Mouse (Mus musculus) intestine, embryonic 15.5 days (tissue): ENCODE results near the gene Flot2. TPM values are rescaled to one million over a fixed set of nuclear protein-coding genes. Genes with fewer than 3 reads are reported as not detected.

ENCODE experiments used
- ATAC-seq: fragments of 200-750 bp; cut with Nextera tagmentation; 2 replicates; pipeline ENCODE4 v1.8.0; 2017; ENCODE audit warnings: moderate TSS enrichment, moderate library complexity
- H3K27ac ChIP-seq: fragments of 300-500 bp; sonication (generic); 2 replicates; pipeline ENCODE4 v1.5.1; 2015; ENCODE audit warnings: mild to moderate bottlenecking, inconsistent platforms
- H3K27me3 ChIP-seq: fragments of 300-500 bp; sonication (generic); replicated peaks from 2 replicates; pipeline ENCODE4 v1.6.1; 2015; ENCODE audit warnings: inconsistent platforms
- H3K36me3 ChIP-seq: fragments of 300-500 bp; sonication (generic); 2 replicates; pipeline ENCODE4 v1.6.1; 2015; ENCODE audit warnings: inconsistent platforms
- H3K4me1 ChIP-seq: fragments of 300-500 bp; sonication (generic); replicated peaks from 2 replicates; pipeline ENCODE4 v1.6.1; 2015; ENCODE audit warnings: inconsistent platforms
- H3K4me2 ChIP-seq: fragments of 300-500 bp; sonication (generic); replicated peaks from 2 replicates; pipeline ENCODE4 v1.6.1; 2015; ENCODE audit warnings: mild to moderate bottlenecking, inconsistent platforms
- H3K4me3 ChIP-seq: fragments of 300-500 bp; sonication (generic); replicated peaks from 2 replicates; pipeline ENCODE4 v1.5.1; 2015; ENCODE audit warnings: inconsistent platforms
- H3K9ac ChIP-seq: fragments of 300-500 bp; sonication (generic); 2 replicates; pipeline ENCODE4 v1.6.1; 2015; ENCODE audit warnings: inconsistent platforms
- H3K9me3 ChIP-seq: fragments of 300-500 bp; sonication (generic); 2 replicates; pipeline ENCODE4 v1.6.1; 2016; ENCODE audit warnings: inconsistent platforms
- WGBS: fragments of 180-500 bp; shearing (Covaris S2); methylation state at CpG from one replicate; pipeline ENCODE4 v1.1.7; 2015; 5-methylcytosine and 5-hydroxymethylcytosine counted together
- polyA plus RNA-seq: library from polyadenylated mRNA; unstranded; fragments of >200 nt; fragmentation: Nextera tagmentation; extraction: Ambion mirVana; gene quantifications from 2 replicates; pipeline ENCODE4 v1.2.1, GENCODE M21; 2015

Flot2 gene
- 44.0 and 44.2 TPM in 2 replicates for polyA plus RNA-seq

DNA sequence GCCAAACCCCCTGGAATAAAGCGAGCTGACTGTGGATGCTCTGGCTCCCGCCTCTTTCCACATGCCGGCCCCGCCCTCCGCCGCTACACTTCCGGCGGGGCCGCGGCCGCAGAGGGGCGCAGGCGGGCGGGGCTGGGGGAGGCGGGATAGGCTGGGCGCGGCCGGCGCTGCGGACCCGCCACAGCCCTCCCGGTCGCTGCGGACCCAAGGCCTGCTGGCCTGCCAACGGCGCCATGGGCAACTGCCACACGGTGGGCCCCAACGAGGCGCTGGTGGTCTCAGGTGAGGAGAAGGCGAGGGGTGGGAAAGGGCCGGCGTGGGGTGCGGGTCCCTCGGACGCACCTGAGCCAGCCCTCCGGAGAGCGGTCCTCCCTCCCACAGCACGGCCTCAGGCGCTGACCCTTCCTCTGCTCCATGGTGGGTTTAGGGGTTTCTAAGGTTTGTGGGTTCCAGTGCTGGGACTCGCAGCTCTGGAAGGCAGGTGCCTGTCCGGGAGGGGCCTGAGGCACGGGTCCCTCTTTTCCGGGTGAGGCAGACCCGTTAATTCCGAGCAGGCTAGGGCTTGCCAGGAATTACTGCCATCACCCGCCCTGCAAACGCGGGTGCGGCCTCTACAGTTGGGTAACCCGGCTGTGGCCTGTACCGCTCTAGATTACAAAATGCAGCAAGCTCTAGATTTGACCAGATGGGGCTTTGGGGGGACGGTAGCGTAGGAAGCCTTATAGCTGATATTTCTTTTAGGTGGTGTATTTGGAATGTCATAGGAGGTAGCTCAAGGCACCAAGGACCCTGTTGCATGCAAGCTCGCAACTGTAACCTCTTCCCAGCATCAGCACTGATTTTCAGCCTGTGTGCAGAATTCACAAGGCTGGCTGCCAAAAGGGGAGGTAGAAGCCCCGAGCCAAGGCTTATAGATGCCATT is at the start of gene Flot2:
Flot2 (plus strand) TSS at position 101 of the 922 bp plus-strand sequence.
- ATAC-seq: peak; percentile 93
- Histone ChIP-seq H3K27ac (peak within 1 kb of the TSS; percentile 74), H3K9me3 (no peaks in the 10 kb centered on the region), H3K4me3 (peak within 1 kb of the TSS; percentile 75), H3K4me2 (peak within 1 kb of the TSS; percentile 81), H3K9ac (peak within 1 kb of the TSS; percentile 78), H3K36me3 (0 out of 2 replicates have a peak, but pooled peaks cover 3% of the 10 kb centered on the region), H3K27me3 (no peaks in the 10 kb centered on the region), H3K4me1 (peaks cover 16% of the 10 kb centered on the region)
- WGBS: 3% methylated on average over 55 of the region's 55 CpGs

DNA sequence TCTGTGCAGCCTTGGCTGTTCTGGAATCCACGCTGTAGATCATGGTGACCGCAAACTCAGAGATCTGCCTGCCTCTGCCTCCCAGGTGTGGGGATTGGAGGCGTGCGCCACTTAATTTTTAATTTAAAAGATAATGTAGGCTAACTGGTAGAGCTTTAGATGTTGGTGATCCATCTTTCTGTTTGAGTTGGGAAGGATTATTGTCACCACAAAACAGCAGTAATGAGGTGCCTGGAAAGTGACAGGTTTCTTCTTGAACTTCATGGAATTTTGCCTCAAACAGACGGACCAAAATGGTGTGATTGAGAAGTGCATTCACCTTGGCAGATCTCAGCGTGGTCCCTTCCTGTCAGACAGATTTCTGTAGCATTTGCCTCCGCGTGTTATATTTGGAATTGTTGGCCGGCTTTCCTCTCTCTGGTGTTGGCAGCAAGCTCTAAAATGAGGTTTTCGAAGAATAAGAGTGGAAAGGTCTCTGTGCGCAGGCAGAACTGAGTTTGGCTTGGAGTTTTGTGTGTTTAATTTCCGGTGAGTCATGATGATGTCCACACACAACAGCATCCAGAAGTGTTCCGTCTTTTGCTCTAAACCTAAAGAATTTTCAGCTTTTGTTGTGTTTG is 48.5 kb upstream of the Flot2 start:
- no peak overlapping the region for H3K4me2 ChIP-seq
- peaks cover 8% of the 10 kb centered on the region for H3K4me1 ChIP-seq
- no peaks in the 10 kb centered on the region for H3K9me3 ChIP-seq
- H3K27ac ChIP-seq: no peak overlapping the region
- 89% methylated on average over 13 of the region's 13 CpGs for WGBS
- no peaks in the 10 kb centered on the region for H3K27me3 ChIP-seq
- H3K9ac ChIP-seq: no peak overlapping the region
- no peaks in the 10 kb centered on the region; the same call in 1 of the 2 replicates for H3K36me3 ChIP-seq
- ATAC-seq: no peak
- no peak overlapping the region for H3K4me3 ChIP-seq

DNA sequence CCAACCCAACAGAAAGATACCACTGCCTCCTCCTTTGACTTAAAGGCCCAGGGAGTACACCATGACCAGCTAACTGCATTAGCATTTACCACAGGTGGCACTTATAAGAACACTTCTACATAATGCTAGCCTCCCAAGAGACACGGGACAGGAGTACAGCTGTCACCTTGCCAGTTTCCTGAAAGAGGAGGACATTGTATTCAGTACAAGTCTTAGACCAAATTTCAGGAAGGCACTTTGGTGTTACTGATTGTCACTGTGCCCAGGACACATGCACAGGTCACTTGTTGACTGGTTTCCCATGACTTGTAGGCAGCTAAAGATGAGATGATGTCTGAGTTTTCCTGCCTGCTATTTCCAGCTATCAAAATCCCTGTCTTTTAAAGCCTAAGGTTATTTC is 42.2 kb upstream of the Flot2 start:
- Histone ChIP-seq H3K27me3 (no peaks in the 10 kb centered on the region), H3K4me3 (no peak overlapping the region), H3K4me2 (no peak overlapping the region), H3K36me3 (peaks cover 4% of the 10 kb centered on the region; the same call in 1 of the 2 replicates), H3K4me1 (no peaks in the 10 kb centered on the region), H3K9me3 (no peaks in the 10 kb centered on the region), H3K9ac (no peak overlapping the region), H3K27ac (no peak overlapping the region)
- ATAC-seq: no peak
- 76% methylated on average over 1 of the region's 1 CpGs for WGBS

- ATAC-seq: no peak
- no peak overlapping the region for H3K4me3 ChIP-seq
- H3K4me1 ChIP-seq: no peaks in the 10 kb centered on the region
- H3K27ac ChIP-seq: no peak overlapping the region
- no peaks in the 10 kb centered on the region for H3K27me3 ChIP-seq
- 95% methylated on average over 5 of the region's 5 CpGs for WGBS
- peaks cover 35% of the 10 kb centered on the region for H3K36me3 ChIP-seq
- H3K4me2 ChIP-seq: no peak overlapping the region
- no peak overlapping the region for H3K9ac ChIP-seq
- H3K9me3 ChIP-seq: no peaks in the 10 kb centered on the region
Observed at GRCm38 (mm10) chr11:78006446-78006845, 31.3 kb upstream of the Flot2 start.

DNA sequence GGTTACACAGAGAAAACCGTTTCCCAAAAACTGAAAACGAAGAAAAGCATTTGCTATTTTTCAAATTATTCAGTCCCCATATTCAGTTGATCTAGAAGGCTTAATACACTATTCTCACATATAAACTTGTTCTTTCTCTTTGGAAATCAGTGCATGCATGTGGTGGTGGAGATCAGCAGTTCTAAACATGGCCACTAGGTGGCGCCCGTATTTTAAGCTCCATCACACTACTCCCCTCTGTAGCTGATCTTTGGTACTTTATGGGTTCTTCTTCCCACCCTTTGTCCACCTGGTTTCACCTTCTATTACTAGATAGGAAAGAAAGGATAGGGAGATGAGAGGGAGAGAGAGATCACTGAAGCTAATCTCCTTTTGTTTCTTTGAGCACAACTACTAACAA is 18.1 kb upstream of the Flot2 start:
- Histone ChIP-seq H3K9me3 (no peaks in the 10 kb centered on the region), H3K4me1 (no peaks in the 10 kb centered on the region), H3K9ac (no peak overlapping the region), H3K36me3 (peaks cover 61% of the 10 kb centered on the region), H3K4me2 (no peak overlapping the region), H3K4me3 (no peak overlapping the region), H3K27me3 (no peaks in the 10 kb centered on the region), H3K27ac (no peak overlapping the region)
- WGBS: 21% methylated on average over 4 of the region's 4 CpGs
- ATAC-seq: peak; percentile 80; the same call in 1 of the 2 replicates

GRCm38 (mm10) chr11:78023607-78024006 is 14.1 kb upstream of the Flot2 start:
- 86% methylated on average over 8 of the region's 8 CpGs for WGBS
- Histone ChIP-seq H3K27me3 (no peaks in the 10 kb centered on the region), H3K9ac (no peak overlapping the region), H3K4me2 (no peak overlapping the region), H3K36me3 (peaks cover 58% of the 10 kb centered on the region), H3K4me3 (no peak overlapping the region), H3K9me3 (no peaks in the 10 kb centered on the region), H3K4me1 (no peaks in the 10 kb centered on the region), H3K27ac (no peak overlapping the region)
- ATAC-seq: no peak

DNA sequence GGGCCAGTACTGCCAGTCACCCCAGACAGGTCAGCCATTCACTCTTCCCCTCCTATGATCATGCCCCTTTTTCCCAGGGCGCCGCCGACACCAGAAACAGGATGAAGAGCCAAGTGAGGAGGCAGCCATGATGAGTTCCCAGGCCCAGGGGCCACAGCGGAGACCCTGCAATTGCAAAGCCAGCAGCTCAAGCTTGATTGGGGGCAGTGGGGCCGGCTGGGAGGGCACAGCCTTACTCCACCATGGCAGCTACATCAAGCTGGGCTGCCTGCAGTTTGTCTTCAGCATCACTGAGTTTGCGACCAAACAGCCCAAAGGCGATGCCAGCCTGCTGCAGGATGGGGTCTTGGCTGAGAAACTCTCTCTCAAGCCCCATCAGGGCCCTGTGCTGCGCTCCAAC is 8.5 kb upstream of the Flot2 start:
- H3K4me1 ChIP-seq: peaks cover 15% of the 10 kb centered on the region
- no peak overlapping the region for H3K4me3 ChIP-seq
- no peak overlapping the region for H3K4me2 ChIP-seq
- no peak overlapping the region for H3K9ac ChIP-seq
- ATAC-seq: no peak
- H3K27ac ChIP-seq: no peak overlapping the region
- peaks cover 32% of the 10 kb centered on the region for H3K36me3 ChIP-seq
- WGBS: 84% methylated on average over 8 of the region's 8 CpGs
- H3K9me3 ChIP-seq: no peaks in the 10 kb centered on the region
- H3K27me3 ChIP-seq: no peaks in the 10 kb centered on the region

DNA sequence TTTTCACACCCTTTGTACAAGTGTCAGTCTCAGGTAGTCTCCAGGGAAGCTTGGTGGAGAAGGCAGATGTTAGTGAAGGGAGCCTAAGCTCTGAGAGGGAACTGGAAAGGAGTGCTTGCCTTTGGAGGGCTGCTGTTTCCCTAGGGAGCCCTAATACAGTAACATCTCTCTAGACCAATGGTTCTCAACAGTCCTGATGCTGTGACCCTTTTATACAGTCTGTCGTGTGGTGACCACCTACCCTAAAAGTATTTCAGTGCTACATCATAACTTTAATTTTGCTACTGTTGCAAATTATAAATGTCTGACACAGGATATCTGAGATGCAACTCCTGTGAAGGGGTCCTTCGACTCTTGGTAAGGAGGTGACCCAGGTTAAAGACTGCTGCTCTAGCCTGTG is 7.1 kb upstream of the Flot2 start:
- Histone ChIP-seq H3K9me3 (no peaks in the 10 kb centered on the region), H3K27me3 (no peaks in the 10 kb centered on the region), H3K9ac (no peak overlapping the region), H3K36me3 (peaks cover 30% of the 10 kb centered on the region), H3K4me2 (no peak overlapping the region; the same call in 1 of the 2 replicates), H3K4me1 (peaks cover 15% of the 10 kb centered on the region), H3K4me3 (no peak overlapping the region), H3K27ac (no peak overlapping the region)
- no peak for ATAC-seq
- 74% methylated on average over 2 of the region's 2 CpGs for WGBS

DNA sequence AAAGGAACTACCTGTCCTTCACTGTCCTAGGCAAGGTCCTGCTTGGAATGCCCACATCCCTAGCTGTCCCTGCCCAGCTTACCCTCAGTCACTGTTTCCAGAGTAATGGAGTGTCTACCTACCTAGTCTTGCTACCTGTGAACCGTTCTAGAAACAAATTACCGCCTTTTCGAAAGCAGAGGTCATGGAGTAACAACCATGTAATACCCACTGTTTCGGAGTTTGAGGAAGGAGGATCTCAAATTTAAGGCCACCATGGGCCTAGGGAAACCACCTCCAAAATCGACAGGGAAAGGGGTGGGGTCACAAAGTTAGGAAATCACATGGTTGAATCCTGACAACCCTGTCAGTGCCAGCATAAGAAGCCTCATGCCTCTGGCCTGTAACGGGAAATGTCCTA is 6.3 kb upstream of the Flot2 start:
- peaks cover 23% of the 10 kb centered on the region for H3K36me3 ChIP-seq
- no peak; the same call in 1 of the 2 replicates for ATAC-seq
- H3K4me2 ChIP-seq: peak overlapping the region; percentile 92
- H3K27ac ChIP-seq: peak overlapping the region; percentile 91; the same call in 1 of the 2 replicates
- peak overlapping the region; percentile 72 for H3K4me3 ChIP-seq
- no peaks in the 10 kb centered on the region for H3K9me3 ChIP-seq
- H3K9ac ChIP-seq: no peak overlapping the region
- no peaks in the 10 kb centered on the region for H3K27me3 ChIP-seq
- peaks cover 15% of the 10 kb centered on the region for H3K4me1 ChIP-seq
- WGBS: 44% methylated on average over 6 of the region's 6 CpGs

GRCm38 (mm10) chr11:78031947-78032808 is 5.6 kb upstream of the Flot2 start, which contains the start of gene Dhrs13:
Gene Dhrs13, plus strand, starts transcription at chr11:78032280.
- H3K9ac ChIP-seq: peak within 1 kb of the TSS; percentile 79
- H3K4me2 ChIP-seq: peak within 1 kb of the TSS; percentile 92
- WGBS: under 1% methylated on average over 96 of the region's 96 CpGs
- no peaks in the 10 kb centered on the region for H3K27me3 ChIP-seq
- peaks cover 17% of the 10 kb centered on the region for H3K36me3 ChIP-seq
- ATAC-seq: peak; percentile 97
- no peaks in the 10 kb centered on the region for H3K9me3 ChIP-seq
- peak within 1 kb of the TSS; percentile 72 for H3K4me3 ChIP-seq
- peak within 1 kb of the TSS; percentile 91 for H3K27ac ChIP-seq
- peaks cover 18% of the 10 kb centered on the region for H3K4me1 ChIP-seq

DNA sequence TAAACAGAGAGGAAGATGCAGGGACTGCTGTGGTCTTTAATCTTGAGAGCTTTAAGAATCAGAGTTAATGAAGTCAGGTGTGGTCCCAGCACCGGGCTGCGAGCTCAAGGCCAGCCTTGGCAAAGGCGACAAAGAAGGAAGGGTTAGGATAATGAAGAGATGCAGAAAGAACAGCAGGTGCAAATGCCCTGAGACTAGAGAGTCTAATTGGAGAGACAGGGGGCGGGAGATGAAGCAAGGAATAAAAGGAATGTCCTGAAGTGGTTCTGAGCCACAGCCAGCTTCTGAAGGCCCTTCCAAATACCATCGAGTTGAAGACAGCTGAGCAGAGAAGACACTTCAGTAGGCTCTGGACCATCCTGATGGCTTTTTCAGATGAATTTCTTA is 4.9 kb upstream of the Flot2 start:
- Histone ChIP-seq H3K4me3 (peak overlapping the region; percentile 72), H3K27ac (peak overlapping the region; percentile 91), H3K9me3 (no peaks in the 10 kb centered on the region), H3K4me2 (peak overlapping the region; percentile 92), H3K9ac (peak overlapping the region; percentile 79), H3K27me3 (no peaks in the 10 kb centered on the region), H3K4me1 (peaks cover 23% of the 10 kb centered on the region), H3K36me3 (0 out of 2 replicates have a peak, but pooled peaks cover 15% of the 10 kb centered on the region)
- WGBS: 11% methylated on average over 5 of the region's 5 CpGs
- no peak for ATAC-seq
